Mouse (Mus musculus) adrenal gland, adult (tissue): ENCODE results near the gene Aff3.
A peak's percentile ranks its signal among the peaks of the same experiment; 100 is the strongest.

Experiments
- DNase-seq, 2 experiments: peaks; one replicate each; pipeline ENCODE4 v3.0.0; 2022 to 2023; ENCODE audit warnings: low spot score in 1 of 2; ENCODE audit not compliant: inconsistent age in 2 of 2

Gene Aff3

DNA sequence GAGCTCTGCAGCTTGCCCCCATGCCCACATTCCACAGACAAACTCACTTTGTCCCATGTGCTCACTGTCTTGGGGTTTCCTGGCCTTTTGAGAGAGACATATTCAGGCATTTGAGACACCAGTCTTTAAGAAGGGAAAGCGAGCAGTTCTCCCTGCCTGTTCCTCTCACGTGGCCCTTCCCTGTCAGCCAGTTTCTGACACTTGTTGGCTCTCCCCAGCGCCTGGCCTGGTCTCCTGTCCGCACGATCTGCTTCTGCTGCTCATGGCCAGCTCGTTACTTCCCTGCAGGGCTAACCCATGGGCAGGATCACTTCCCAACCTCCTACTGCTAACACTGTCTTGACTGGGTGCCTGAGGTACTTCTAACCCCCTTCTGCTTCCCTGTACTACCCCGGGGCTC, 118.1 kb downstream of the Aff3 start:
- DNase-seq: no peak

- DNase-seq: peak; percentile 11 to 67
These were observed 119.3 kb downstream of the Aff3 start for GRCm38 (mm10) chr1:38545282-38545945.

- DNase-seq: no peak
These were observed 120.3 kb downstream of the Aff3 start for GRCm38 (mm10) chr1:38544501-38544900.

DNA sequence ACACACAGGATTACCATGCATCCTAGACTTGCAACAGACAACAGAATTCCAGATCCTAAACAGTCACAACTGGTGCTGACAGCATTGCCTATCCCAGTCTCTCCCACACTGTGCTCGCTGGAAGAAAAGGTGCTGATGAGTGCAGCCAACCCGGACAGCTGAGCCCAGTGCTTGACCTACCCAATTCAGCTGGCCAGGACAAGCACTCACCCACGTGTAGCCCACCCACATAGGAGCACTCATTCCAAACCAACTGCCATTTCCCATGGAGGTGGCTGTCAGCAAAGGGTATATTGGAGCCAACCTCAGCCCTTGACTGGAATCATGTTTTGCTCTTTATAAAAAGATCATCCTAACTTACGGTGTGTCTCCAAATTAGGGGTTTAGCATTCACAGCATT, 123.2 kb downstream of the Aff3 start:
- DNase-seq: no peak

- no peak for DNase-seq
These were observed 127.7 kb downstream of the Aff3 start for GRCm38 (mm10) chr1:38536929-38537540.

GRCm38 (mm10) chr1:38532581-38532980, 132.2 kb downstream of the Aff3 start:
- DNase-seq: no peak

DNA sequence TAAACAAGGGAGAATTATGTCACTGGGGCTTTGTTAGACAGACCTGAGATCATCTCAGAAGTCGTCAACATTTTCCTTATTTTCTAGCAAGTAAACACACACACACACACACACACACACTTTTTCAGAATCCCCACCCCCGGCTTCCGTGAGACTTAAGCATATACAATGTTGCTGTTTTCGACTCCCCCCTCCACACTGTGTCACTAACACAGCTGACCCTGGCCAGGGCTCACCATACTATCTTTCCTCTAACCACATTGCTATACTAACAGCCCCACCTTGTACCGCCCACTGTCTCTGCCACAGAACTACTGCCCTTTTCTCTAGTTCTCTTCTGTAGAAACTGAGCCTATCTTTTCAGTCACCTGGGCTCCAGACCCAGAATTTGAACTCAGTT, 136.1 kb downstream of the Aff3 start:
- DNase-seq: no peak

DNA sequence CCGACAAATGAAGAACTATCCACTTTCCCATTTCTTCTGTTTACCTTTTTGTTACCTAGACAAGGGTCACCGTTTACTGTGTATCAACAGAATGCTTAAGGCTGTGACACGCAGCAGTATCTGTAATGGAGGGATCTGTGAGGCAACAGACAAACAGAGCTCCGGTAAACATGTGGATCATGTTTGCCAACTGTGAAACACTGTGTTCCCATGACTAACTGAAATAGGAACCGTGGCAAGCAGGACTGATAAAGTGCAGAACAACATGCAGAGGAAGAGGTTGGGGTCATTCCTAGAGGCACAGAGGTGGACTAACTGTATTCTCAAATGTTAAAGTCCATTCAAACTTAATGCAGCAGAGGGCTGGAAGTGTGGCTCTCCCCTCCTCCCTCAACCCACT, 138.2 kb downstream of the Aff3 start:
- no peak for DNase-seq

- DNase-seq: no peak
These were observed 143.1 kb downstream of the Aff3 start for GRCm38 (mm10) chr1:38521651-38522050.

GRCm38 (mm10) chr1:38516225-38516624, 148.5 kb downstream of the Aff3 start:
- no peak for DNase-seq

GRCm38 (mm10) chr1:38514634-38515011, 150.1 kb downstream of the Aff3 start:
- no peak for DNase-seq

DNA sequence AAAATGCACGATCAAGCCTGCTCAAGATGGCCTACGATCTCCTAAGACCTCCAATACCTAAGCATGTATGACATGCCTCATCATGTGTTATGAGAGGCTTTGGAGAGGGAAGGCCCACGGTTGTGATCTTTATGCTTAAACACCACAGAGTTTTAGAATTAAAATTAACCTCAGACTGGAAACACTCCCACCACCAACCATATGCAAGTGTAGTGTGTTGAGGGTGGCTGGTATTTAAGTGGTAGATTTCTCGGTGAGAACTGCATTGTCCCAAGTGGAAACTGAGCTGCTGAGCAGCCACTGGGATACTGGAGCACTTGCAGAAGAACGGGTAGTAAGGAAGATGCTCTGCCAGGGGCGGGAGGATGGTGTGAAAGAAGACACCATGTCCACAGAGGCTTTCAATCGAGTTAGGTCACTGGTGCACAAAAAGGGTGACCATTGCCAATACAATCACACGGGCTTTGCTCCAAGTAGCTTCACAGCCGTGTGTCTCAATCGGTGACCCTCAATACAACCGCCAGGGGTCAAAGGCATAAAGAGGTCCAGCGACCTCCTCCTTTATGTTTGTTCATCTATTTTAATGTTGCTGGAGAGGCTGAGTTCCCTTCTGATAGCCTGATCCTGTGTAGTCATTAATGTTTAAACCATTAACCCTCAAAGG, 150.7 kb downstream of the Aff3 start:
- no peak for DNase-seq

GRCm38 (mm10) chr1:38512258-38513081, 152.3 kb downstream of the Aff3 start:
- DNase-seq: no peak

DNA sequence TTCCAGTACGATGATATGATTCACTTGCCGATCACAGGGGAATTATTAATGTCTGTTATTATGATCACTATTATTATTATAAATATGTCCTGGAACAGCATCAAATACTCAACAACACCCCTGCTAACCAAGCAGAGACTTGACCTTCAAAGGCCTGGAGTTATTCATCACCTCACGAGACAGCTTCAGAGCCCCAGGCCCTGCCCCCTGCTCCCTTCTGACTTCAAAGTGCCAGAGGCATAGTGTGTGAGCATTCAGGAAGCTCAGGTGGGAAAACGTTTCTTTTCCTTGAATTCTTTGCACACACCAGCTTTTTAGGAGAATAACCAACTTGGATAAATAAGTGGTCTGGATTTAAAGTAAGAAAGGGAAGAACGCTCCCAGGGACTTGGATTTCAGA, 153.7 kb downstream of the Aff3 start:
- DNase-seq: no peak

DNA sequence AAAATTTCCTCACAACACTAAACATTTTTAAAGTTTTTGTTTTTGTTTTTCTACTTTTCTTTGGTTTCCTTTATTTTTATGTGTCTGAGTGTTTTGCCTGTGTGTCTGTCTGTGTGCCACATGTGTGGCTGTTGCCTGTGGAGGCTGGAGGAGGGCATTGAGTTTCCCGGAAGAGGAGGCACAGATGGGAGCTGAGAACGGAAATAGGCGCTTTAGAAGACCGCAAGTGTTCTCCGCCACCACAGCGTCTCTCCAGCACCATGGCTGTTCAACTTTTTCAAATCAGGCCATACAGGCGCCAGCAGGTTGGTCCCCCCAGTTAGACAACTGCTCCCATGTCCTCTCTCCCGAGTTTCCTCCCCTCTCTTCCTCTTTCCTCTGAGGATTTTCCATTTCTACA, 155.5 kb downstream of the Aff3 start:
- no peak for DNase-seq

- no peak for DNase-seq
These were observed 157.0 kb downstream of the Aff3 start for GRCm38 (mm10) chr1:38507636-38508179.

DNA sequence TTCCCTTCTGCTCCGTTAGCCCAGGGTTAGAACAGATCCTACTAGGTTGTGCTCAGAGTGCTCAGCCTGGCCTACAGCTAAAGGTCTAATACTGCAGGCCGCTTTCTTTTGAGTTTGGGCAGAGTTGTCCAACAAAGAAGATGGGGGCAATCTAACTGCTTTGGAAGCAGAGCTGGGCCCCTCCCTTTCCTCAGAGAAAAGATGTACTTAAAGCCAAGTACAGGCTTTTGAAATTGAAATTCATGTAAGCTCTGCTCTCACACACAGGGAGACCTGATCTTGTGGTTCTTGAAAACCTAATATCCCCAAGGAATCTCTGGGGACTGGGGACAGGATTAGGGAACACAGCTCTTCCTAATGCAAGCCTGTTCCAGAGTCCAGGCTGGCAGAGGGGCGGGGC, 158.4 kb downstream of the Aff3 start:
- DNase-seq: no peak

- no peak for DNase-seq
These were observed 161.2 kb downstream of the Aff3 start for GRCm38 (mm10) chr1:38503431-38504089.

- DNase-seq: no peak
These were observed 162.0 kb downstream of the Aff3 start for GRCm38 (mm10) chr1:38502797-38503196.

DNA sequence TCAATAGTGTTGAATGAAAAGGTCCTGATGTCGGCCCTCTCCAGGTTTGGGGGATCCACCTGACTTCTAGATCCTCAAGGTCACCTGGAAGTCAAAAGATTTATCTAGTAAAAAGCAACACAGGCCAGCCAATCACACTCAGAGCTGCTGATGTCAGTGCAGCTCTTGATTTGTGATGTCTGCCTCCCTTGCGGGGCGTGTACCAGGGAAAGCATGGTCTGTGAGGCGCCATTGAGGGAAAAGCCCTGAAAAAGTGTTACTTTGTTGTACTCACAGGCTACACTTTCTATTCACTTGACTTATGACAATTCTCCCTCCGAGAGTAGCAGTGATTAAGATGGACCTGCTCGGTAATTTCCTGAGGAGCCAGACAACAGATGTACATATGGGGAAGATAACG, 163.5 kb downstream of the Aff3 start:
- no peak for DNase-seq

DNA sequence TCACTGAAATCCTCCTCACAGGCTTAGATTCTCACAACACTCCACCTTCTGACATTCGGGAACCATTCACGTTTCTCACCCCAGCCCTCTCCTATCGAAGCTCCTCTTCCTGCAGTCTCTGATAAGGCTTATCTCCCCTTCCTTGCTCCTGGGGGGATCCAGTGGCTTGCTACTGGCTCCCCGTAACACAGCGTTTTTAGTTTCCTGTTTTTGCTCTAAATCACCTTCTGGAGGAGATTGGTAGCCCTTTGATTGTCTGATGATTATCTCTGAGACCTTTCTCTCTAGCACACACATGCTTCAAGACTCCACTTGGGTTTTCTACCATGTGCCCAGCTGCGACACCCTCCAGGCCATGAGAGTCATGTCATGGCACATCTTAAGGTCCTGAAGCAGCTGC, 165.3 kb downstream of the Aff3 start:
- DNase-seq: no peak
